Mouse (Mus musculus): ENCODE results near the gene Mdp1. TPM values are rescaled to one million over a fixed set of nuclear protein-coding genes. Genes with fewer than 3 reads are reported as not detected.

The Mdp1 gene
- total and polyA plus RNA-seq, 2 experiments: 9.8 to 10.3 TPM

- 89% methylated on average over 7 of the region's 7 CpGs for WGBS
Measured at GRCm38 (mm10) chr14:55651528-55651927, 8.8 kb downstream of the Mdp1 start.

GRCm38 (mm10) chr14:55649884-55650283, 10.4 kb downstream of the Mdp1 start, which contains the start of gene Tssk4:
Gene Tssk4 (plus strand): TSS chr14:55650184.
- Histone ChIP-seq H3K36me3 (ENCODE audit: control insufficient read depth, insufficient read depth, low read length) (no peaks in the 10 kb centered on the region), H3K79me2 (ENCODE audit: control insufficient read depth, insufficient read depth, low read length) (no peaks in the 10 kb centered on the region), H3K4me1 (ENCODE audit: control insufficient read depth, insufficient read depth, low read length) (0 out of 2 replicates have a peak, but pooled peaks cover 2% of the 10 kb centered on the region), H3K9ac (ENCODE audit: low read depth, low read length) (no peak within 1 kb of the TSS), H3K27me3 (ENCODE audit: control insufficient read depth, insufficient read depth, low read length) (no peaks in the 10 kb centered on the region), H3K27ac (replicated peaks; ENCODE audit: insufficient read depth, low read depth, low read length) (no peak within 1 kb of the TSS), H3K4me3 (ENCODE audit: insufficient read depth, low read depth, low read length) (no peak within 1 kb of the TSS)
- TF ChIP-seq CTCF (IDR thresholded peaks at IDR 0.05; ENCODE audit: low read depth, low read length) (no peak), POLR2A (IDR thresholded peaks at IDR 0.05; ENCODE audit: extremely low read depth, insufficient read depth, low read length) (no peak)
- 98% methylated on average over 2 of the region's 2 CpGs for WGBS
- DNase-seq (ENCODE audit: extremely low read depth, low read depth, low spot score): no peak

More at GRCm38 (mm10) chr14:55651528-55651927, 8.8 kb downstream of the Mdp1 start:
- no peaks in the 10 kb centered on the region for H3K4me1 ChIP-seq (ENCODE audit: control insufficient read depth, insufficient read depth, low read length)
- H3K9ac ChIP-seq (ENCODE audit: low read depth, low read length): no peak overlapping the region
- H3K27me3 ChIP-seq (ENCODE audit: control insufficient read depth, insufficient read depth, low read length): no peaks in the 10 kb centered on the region
- no peak for DNase-seq (ENCODE audit: extremely low read depth, low read depth, low spot score)
- H3K4me3 ChIP-seq (ENCODE audit: insufficient read depth, low read depth, low read length): no peak overlapping the region
- no peaks in the 10 kb centered on the region for H3K79me2 ChIP-seq (ENCODE audit: control insufficient read depth, insufficient read depth, low read length)
- no peaks in the 10 kb centered on the region for H3K36me3 ChIP-seq (ENCODE audit: control insufficient read depth, insufficient read depth, low read length)
- no peak for TF ChIP-seq POLR2A (IDR thresholded peaks at IDR 0.05; ENCODE audit: extremely low read depth, insufficient read depth, low read length)
- TF ChIP-seq CTCF (IDR thresholded peaks at IDR 0.05; ENCODE audit: low read depth, low read length): no peak
- no peak overlapping the region for H3K27ac ChIP-seq (replicated peaks; ENCODE audit: insufficient read depth, low read depth, low read length)

GRCm38 (mm10) chr14:55644261-55644888, 15.9 kb downstream of the Mdp1 start:
- H3K27me3 ChIP-seq (ENCODE audit: control insufficient read depth, insufficient read depth, low read length): no peaks in the 10 kb centered on the region
- H3K36me3 ChIP-seq (ENCODE audit: control insufficient read depth, insufficient read depth, low read length): peaks cover 10% of the 10 kb centered on the region
- WGBS: 18% methylated on average over 17 of the region's 17 CpGs
- peaks cover 14% of the 10 kb centered on the region for H3K4me1 ChIP-seq (ENCODE audit: control insufficient read depth, insufficient read depth, low read length)
- peaks cover 18% of the 10 kb centered on the region; the same call in 1 of the 2 replicates for H3K79me2 ChIP-seq (ENCODE audit: control insufficient read depth, insufficient read depth, low read length)
- DNase-seq (ENCODE audit: extremely low read depth, low read depth, low spot score): peak; percentile 14
- H3K9ac ChIP-seq (ENCODE audit: low read depth, low read length): peak overlapping the region; percentile 24
- H3K27ac ChIP-seq (replicated peaks; ENCODE audit: insufficient read depth, low read depth, low read length): peak overlapping the region; percentile 46
- TF ChIP-seq CTCF (IDR thresholded peaks at IDR 0.05; ENCODE audit: low read depth, low read length) (no peak), POLR2A (IDR thresholded peaks at IDR 0.05; ENCODE audit: extremely low read depth, insufficient read depth, low read length) (no peak)
- peak overlapping the region; percentile 46 for H3K4me3 ChIP-seq (ENCODE audit: insufficient read depth, low read depth, low read length)

- Histone ChIP-seq H3K36me3 (ENCODE audit: control insufficient read depth, insufficient read depth, low read length) (peaks cover 10% of the 10 kb centered on the region), H3K9ac (ENCODE audit: low read depth, low read length) (peak within 1 kb of the TSS; percentile 93), H3K4me3 (ENCODE audit: insufficient read depth, low read depth, low read length) (peak within 1 kb of the TSS; percentile 90), H3K27ac (replicated peaks; ENCODE audit: insufficient read depth, low read depth, low read length) (peak within 1 kb of the TSS; percentile 96), H3K4me1 (ENCODE audit: control insufficient read depth, insufficient read depth, low read length) (peaks cover 14% of the 10 kb centered on the region), H3K27me3 (ENCODE audit: control insufficient read depth, insufficient read depth, low read length) (no peaks in the 10 kb centered on the region), H3K79me2 (ENCODE audit: control insufficient read depth, insufficient read depth, low read length) (peaks cover 18% of the 10 kb centered on the region; the same call in 1 of the 2 replicates)
- TF ChIP-seq CTCF (IDR thresholded peaks at IDR 0.05; ENCODE audit: low read depth, low read length) (no peak), POLR2A (IDR thresholded peaks at IDR 0.05; ENCODE audit: extremely low read depth, insufficient read depth, low read length) (peak; percentile 55; the same call in 1 of the 2 replicates)
- peak; percentile 72 for DNase-seq (ENCODE audit: extremely low read depth, low read depth, low spot score)
- under 1% methylated on average over 89 of the region's 89 CpGs for WGBS
Measured at GRCm38 (mm10) chr14:55643060-55643907, 17.0 kb downstream of the Mdp1 start, which contains the start of gene Tm9sf1. Gene Tm9sf1 (minus strand): TSS chr14:55643806.

GRCm38 (mm10) chr14:55642679-55643059, 17.6 kb downstream of the Mdp1 start:
- peak overlapping the region; percentile 90 for H3K4me3 ChIP-seq (ENCODE audit: insufficient read depth, low read depth, low read length)
- H3K79me2 ChIP-seq (ENCODE audit: control insufficient read depth, insufficient read depth, low read length): peaks cover 18% of the 10 kb centered on the region; the same call in 1 of the 2 replicates
- no peak for TF ChIP-seq POLR2A (IDR thresholded peaks at IDR 0.05; ENCODE audit: extremely low read depth, insufficient read depth, low read length)
- TF ChIP-seq CTCF (IDR thresholded peaks at IDR 0.05; ENCODE audit: low read depth, low read length): no peak
- peak overlapping the region; percentile 96 for H3K27ac ChIP-seq (replicated peaks; ENCODE audit: insufficient read depth, low read depth, low read length)
- H3K36me3 ChIP-seq (ENCODE audit: control insufficient read depth, insufficient read depth, low read length): peaks cover 11% of the 10 kb centered on the region
- H3K9ac ChIP-seq (ENCODE audit: low read depth, low read length): peak overlapping the region; percentile 93
- WGBS: 16% methylated on average over 8 of the region's 8 CpGs
- H3K27me3 ChIP-seq (ENCODE audit: control insufficient read depth, insufficient read depth, low read length): no peaks in the 10 kb centered on the region
- DNase-seq (ENCODE audit: extremely low read depth, low read depth, low spot score): no peak
- H3K4me1 ChIP-seq (ENCODE audit: control insufficient read depth, insufficient read depth, low read length): peaks cover 14% of the 10 kb centered on the region

Measured in liver, adult 2 months (tissue).